Mouse (Mus musculus): ENCODE data around the gene Itgb4.

DNA sequence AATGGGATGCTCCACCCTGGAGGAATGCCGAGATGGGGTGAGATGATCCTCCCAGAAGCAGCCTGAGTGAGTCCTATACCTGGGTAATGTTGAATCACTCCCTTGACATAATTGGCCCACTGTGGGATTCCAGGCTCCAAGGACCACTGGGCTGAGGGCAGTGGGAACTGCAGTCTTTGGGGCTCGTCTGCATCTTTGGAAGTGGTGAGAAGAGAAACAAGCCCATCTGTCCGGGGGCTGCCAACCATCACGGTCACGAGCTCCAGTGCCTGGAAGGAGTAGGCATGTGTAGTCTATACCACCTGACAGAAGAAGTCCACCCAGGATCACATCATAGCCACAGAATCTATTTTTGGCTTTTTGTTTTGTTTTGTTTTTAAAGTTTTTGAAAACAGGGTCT is 36.4 kb downstream of the Itgb4 start:
- TF ChIP-seq CTCF (IDR thresholded peaks at IDR 0.05; ENCODE audit: control insufficient read depth, insufficient read depth, insufficient read length): no peak
- TF ChIP-seq USF1 (IDR thresholded peaks at IDR 0.05; ENCODE audit: low read depth): no peak
- TF ChIP-seq CEBPB (IDR thresholded peaks at IDR 0.05; ENCODE audit: low read depth): no peak
- no peak for TF ChIP-seq FOSL1 (IDR thresholded peaks at IDR 0.05; ENCODE audit: insufficient read depth, low read length, poor library complexity, severe bottlenecking)
- TF ChIP-seq MAX (IDR thresholded peaks at IDR 0.05): no peak
- TF ChIP-seq MYOG (IDR thresholded peaks at IDR 0.05; ENCODE audit: control insufficient read depth, extremely low read depth, insufficient read length): no peak
- no peak for TF ChIP-seq MYOD1 (IDR thresholded peaks at IDR 0.05; ENCODE audit: control insufficient read depth, insufficient read length, low read depth)
